In the genomic region with DNA sequence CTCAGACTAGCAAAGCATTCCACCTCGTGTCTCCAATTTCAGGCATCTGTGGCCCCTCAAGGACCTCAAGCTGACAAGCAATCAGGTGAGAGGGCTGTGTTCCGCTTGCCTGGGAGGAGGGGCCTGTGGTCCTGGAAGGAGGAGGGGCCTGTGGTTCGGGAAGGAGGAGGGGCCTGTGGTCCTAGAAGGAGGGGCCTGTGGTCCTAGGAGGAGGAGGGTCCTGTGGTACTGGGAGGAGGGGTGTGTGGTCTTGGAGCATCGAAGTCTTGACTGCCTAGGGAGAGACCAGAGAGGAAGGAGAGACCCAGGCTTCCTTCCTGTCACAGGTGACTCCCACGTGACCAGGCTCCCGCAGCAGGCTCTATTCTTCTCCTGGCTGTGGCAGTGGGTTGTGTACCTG, we compare ENCODE assay signal across 9 mouse cellular contexts. TPM values are rescaled to one million over a fixed set of nuclear protein-coding genes. Genes with fewer than 3 reads are reported as not detected.
DNase-seq lines count a peak whose midpoint lies in the region; ATAC-seq lines count a peak whose summit lies in the region.
"Had no signal": no experiment of that assay in that cellular context is flagged by ENCODE, and none has a peak within 500 bp of the region (broad histone marks: within the 10 kb centered on the region; RNA-seq: fewer than 3 reads in every experiment).

No protein-coding gene starts in this region.

- H3K9ac ChIP-seq in heart, embryonic 12.5 days, result no peak overlapping the region
- H3K9ac ChIP-seq in hindbrain, embryonic 16.5 days (ENCODE audit: low read depth, low read length), result no peak overlapping the region; the same call in 1 of the 2 replicates
- no peak overlapping the region for H3K9ac ChIP-seq in midbrain, embryonic 15.5 days

- peak overlapping the region; percentile 38 for H3K4me2 ChIP-seq in heart, embryonic 12.5 days
- H3K4me2 ChIP-seq in hindbrain, embryonic 16.5 days (ENCODE audit: low read length), result peak overlapping the region; percentile 34
- H3K4me2 ChIP-seq in midbrain, embryonic 15.5 days, result peak overlapping the region; percentile 1; the same call in 1 of the 2 replicates

- peaks cover 8% of the 10 kb centered on the region for H3K4me1 ChIP-seq in heart, embryonic 12.5 days (replicated peaks)
- H3K4me1 ChIP-seq in hindbrain, embryonic 16.5 days (ENCODE audit: control insufficient read depth, insufficient read depth, low read depth, low read length), result no peaks in the 10 kb centered on the region; the same call in 1 of the 2 replicates
- H3K4me1 ChIP-seq in midbrain, embryonic 15.5 days, result peaks cover 7% of the 10 kb centered on the region; the same call in 1 of the 2 replicates

- DNase-seq in heart, postnatal 4 days, result no peak
- no peak for DNase-seq in gastrocnemius, postnatal 4 days (ENCODE audit: low spot score in 2 of 2)
- no peak for DNase-seq in adrenal gland, adult (ENCODE audit: inconsistent age in 2 of 2, low spot score in 1 of 2)
- DNase-seq in gastrocnemius, adult 8-10 months (ENCODE audit: low spot score in 2 of 2), result no peak

- no peaks in the 10 kb centered on the region for H3K9me3 ChIP-seq in heart, embryonic 12.5 days (replicated peaks)
- H3K9me3 ChIP-seq in hindbrain, embryonic 16.5 days (ENCODE audit: control insufficient read depth, low read length), result no peaks in the 10 kb centered on the region
- H3K9me3 ChIP-seq in midbrain, embryonic 15.5 days, result no peaks in the 10 kb centered on the region

- peaks cover 30% of the 10 kb centered on the region for H3K27me3 ChIP-seq in heart, embryonic 12.5 days (replicated peaks)
- H3K27me3 ChIP-seq in hindbrain, embryonic 16.5 days (replicated peaks; ENCODE audit: control insufficient read depth, insufficient read depth, low read length), result no peaks in the 10 kb centered on the region; the same call in 1 of the 2 replicates
- no peaks in the 10 kb centered on the region for H3K27me3 ChIP-seq in midbrain, embryonic 15.5 days (replicated peaks)

- ATAC-seq in heart, embryonic 12.5 days (ENCODE audit: insufficient number of reproducible peaks, low FRiP score), result no peak
- ATAC-seq in activated CD4-positive, CD25-positive, alpha-beta regulatory T cell, adult 4 months, result peak; percentile 55
- ATAC-seq in hindbrain, embryonic 16.5 days, result no peak
- peak; percentile 17; the same call in 1 of the 2 replicates for ATAC-seq in midbrain, embryonic 15.5 days (replicated peaks)

- H3K27ac ChIP-seq in heart, embryonic 12.5 days (ENCODE audit: poor library complexity, severe bottlenecking), result no peak overlapping the region
- no peak overlapping the region for H3K27ac ChIP-seq in hindbrain, embryonic 16.5 days (ENCODE audit: low read depth, low read length)
- no peak overlapping the region for H3K27ac ChIP-seq in midbrain, embryonic 15.5 days

- no peak overlapping the region for H3K4me3 ChIP-seq in heart, embryonic 12.5 days
- H3K4me3 ChIP-seq in hindbrain, embryonic 16.5 days (ENCODE audit: low read length), result no peak overlapping the region
- H3K4me3 ChIP-seq in midbrain, embryonic 15.5 days, result no peak overlapping the region

- 13% methylated on average over 6 of the region's 6 CpGs for WGBS in heart, embryonic 12.5 days
- WGBS in hindbrain, embryonic 16.5 days, result 14% methylated on average over 6 of the region's 6 CpGs
- WGBS in midbrain, embryonic 15.5 days, result 10% methylated on average over 6 of the region's 6 CpGs

- no peaks in the 10 kb centered on the region for H3K36me3 ChIP-seq in heart, embryonic 12.5 days
- H3K36me3 ChIP-seq in hindbrain, embryonic 16.5 days (ENCODE audit: control insufficient read depth, insufficient read depth, low read length), result no peaks in the 10 kb centered on the region
- no peaks in the 10 kb centered on the region for H3K36me3 ChIP-seq in midbrain, embryonic 15.5 days (replicated peaks)

RNA-seq across cellular contexts. Expression of gene Tmie, which starts 16.7 kb away (rescaled TPM):
- 0.06 and 0.65 TPM in 2 replicates for polyA plus RNA-seq in heart, embryonic 12.5 days (2016; fragmentation: Nextera tagmentation; extraction: Ambion mirVana)
- under 1 TPM; 0.43 to 0.45 TPM for total RNA-seq in heart, postnatal 4 days (2021)
- polyA plus RNA-seq in activated CD4-positive, CD25-positive, alpha-beta regulatory T cell, adult 4 months (2017; shearing (Covaris generic)), result 1 to 10 TPM in 1 of 2 experiments, under 1 TPM in 1; 0.90 to 2.2 TPM
- 5.2 and 6.2 TPM in 2 replicates for polyA plus RNA-seq in hindbrain, embryonic 16.5 days (2015; fragmentation: Nextera tagmentation; extraction: Ambion mirVana)
- polyA plus RNA-seq in midbrain, embryonic 15.5 days (2015; fragmentation: Nextera tagmentation; extraction: Ambion mirVana), result 2.7 and 3.1 TPM in 2 replicates
- under 1 TPM; 0.47 to 0.60 TPM for total RNA-seq in gastrocnemius, postnatal 4 days (2021)
- under 1 TPM; 0.41 to 0.81 (median 0.64) TPM for total RNA-seq in gastrocnemius, adult 8-10 months (2022)

RNA-seq across cellular contexts. Expression of gene Als2cl, which starts 16.9 kb away (rescaled TPM):
- polyA plus RNA-seq in heart, embryonic 12.5 days (2016; fragmentation: Nextera tagmentation; extraction: Ambion mirVana), result 1.3 and 1.4 TPM in 2 replicates
- total RNA-seq in heart, postnatal 4 days (2021), result 10 to 100 TPM; 14.4 to 16.3 TPM
- 10 to 100 TPM in 1 of 2 experiments, 1 to 10 TPM in 1; 9.8 to 10.3 TPM for polyA plus RNA-seq in activated CD4-positive, CD25-positive, alpha-beta regulatory T cell, adult 4 months (2017; shearing (Covaris generic))
- polyA plus RNA-seq in hindbrain, embryonic 16.5 days (2015; fragmentation: Nextera tagmentation; extraction: Ambion mirVana), result 2.1 and 2.7 TPM in 2 replicates
- polyA plus RNA-seq in midbrain, embryonic 15.5 days (2015; fragmentation: Nextera tagmentation; extraction: Ambion mirVana), result 1.2 and 2.0 TPM in 2 replicates
- total RNA-seq in gastrocnemius, postnatal 4 days (2021), result 1 to 10 TPM; 5.8 to 6.6 TPM
- total RNA-seq in gastrocnemius, adult 8-10 months (2022), result 1 to 10 TPM; 2.6 to 3.2 (median 2.9) TPM

RNA-seq across cellular contexts. Expression of gene Fam240a, which starts 20.1 kb away (rescaled TPM):
- polyA plus RNA-seq in heart, embryonic 12.5 days (2016; fragmentation: Nextera tagmentation; extraction: Ambion mirVana), result not detected in 2 replicates
- total RNA-seq in heart, postnatal 4 days (2021), result not detected
- polyA plus RNA-seq in activated CD4-positive, CD25-positive, alpha-beta regulatory T cell, adult 4 months (2017; shearing (Covaris generic)), result under 1 TPM in 1 of 2 experiments, not detected in 1; 0.95 TPM
- polyA plus RNA-seq in hindbrain, embryonic 16.5 days (2015; fragmentation: Nextera tagmentation; extraction: Ambion mirVana), result not detected in 2 replicates
- polyA plus RNA-seq in midbrain, embryonic 15.5 days (2015; fragmentation: Nextera tagmentation; extraction: Ambion mirVana), result not detected in 2 replicates
- 1 to 10 TPM; 1.8 to 2.5 TPM for total RNA-seq in gastrocnemius, postnatal 4 days (2021)
- 1 to 10 TPM in 2 of 4 experiments, under 1 TPM in 2; 0.65 to 2.2 (median 0.90) TPM for total RNA-seq in gastrocnemius, adult 8-10 months (2022)
- polyA plus RNA-seq: gonadal fat pad, adult 2 months had no signal

RNA-seq across cellular contexts. Expression of gene Prss50, which starts 38.8 kb away (rescaled TPM):
- polyA plus RNA-seq in heart, embryonic 12.5 days (2016; fragmentation: Nextera tagmentation; extraction: Ambion mirVana), result 0.97 TPM in 1 of 2 replicates, not detected in the other
- total RNA-seq in heart, postnatal 4 days (2021), result not detected
- polyA plus RNA-seq in activated CD4-positive, CD25-positive, alpha-beta regulatory T cell, adult 4 months (2017; shearing (Covaris generic)), result not detected
- 0.49 and 0.71 TPM in 2 replicates for polyA plus RNA-seq in hindbrain, embryonic 16.5 days (2015; fragmentation: Nextera tagmentation; extraction: Ambion mirVana)
- 0.20 TPM in 1 of 2 replicates, not detected in the other for polyA plus RNA-seq in midbrain, embryonic 15.5 days (2015; fragmentation: Nextera tagmentation; extraction: Ambion mirVana)
- not detected for total RNA-seq in gastrocnemius, postnatal 4 days (2021)
- total RNA-seq in gastrocnemius, adult 8-10 months (2022), result not detected
- polyA plus RNA-seq: gonadal fat pad, adult 2 months had no signal

RNA-seq across cellular contexts. Expression of gene Tdgf1, which starts 49.4 kb away (rescaled TPM):
- polyA plus RNA-seq in heart, embryonic 12.5 days (2016; fragmentation: Nextera tagmentation; extraction: Ambion mirVana), result not detected in 2 replicates
- total RNA-seq in heart, postnatal 4 days (2021), result not detected
- 1 to 10 TPM; 2.2 TPM for polyA plus RNA-seq in activated CD4-positive, CD25-positive, alpha-beta regulatory T cell, adult 4 months (2017; shearing (Covaris generic))
- 0.20 and 0.28 TPM in 2 replicates for polyA plus RNA-seq in hindbrain, embryonic 16.5 days (2015; fragmentation: Nextera tagmentation; extraction: Ambion mirVana)
- polyA plus RNA-seq in midbrain, embryonic 15.5 days (2015; fragmentation: Nextera tagmentation; extraction: Ambion mirVana), result not detected in 2 replicates
- total RNA-seq in gastrocnemius, postnatal 4 days (2021), result not detected
- total RNA-seq in gastrocnemius, adult 8-10 months (2022), result not detected

Comparison
In these comparisons a context has a peak if more than half of its experiments do, and no peak if none do; other contexts are left out.
1. ATAC-seq: peak in activated CD4-positive, CD25-positive, alpha-beta regulatory T cell, adult 4 months (single experiment) and midbrain, embryonic 15.5 days (single experiment); none in heart, embryonic 12.5 days (single experiment) and hindbrain, embryonic 16.5 days (single experiment).
2. Peak in every context shown above with its lines, with median percentiles within 50 percentile points of each other: H3K4me2 ChIP-seq.